Mouse (Mus musculus) ES-Bruce4 (cell line): Measurements from ENCODE around the gene Cep72. TPM values are rescaled to one million over a fixed set of nuclear protein-coding genes. Genes with fewer than 3 reads are reported as not detected.
"Not testable (repeated sequence)": the region's sequence is repeated elsewhere in the genome, so short reads cannot be mapped to it uniquely, and the experiment has no call there.

Source experiments
- H3K27ac ChIP-seq: 2 replicates; pipeline ENCODE4 v1.5.1; 2012; ENCODE audit warnings: low read length, inconsistent platforms; ENCODE audit not compliant: insufficient read depth
- H3K27me3 ChIP-seq: 2 replicates; pipeline ENCODE4 v1.6.1; 2012; ENCODE audit warnings: mild to moderate bottlenecking, low read length, inconsistent platforms; ENCODE audit not compliant: control insufficient read depth, poor library complexity, insufficient read depth, severe bottlenecking
- H3K36me3 ChIP-seq: 2 replicates; pipeline ENCODE4 v1.6.1; 2012; ENCODE audit warnings: inconsistent platforms, mild to moderate bottlenecking, low read length, moderate library complexity; ENCODE audit not compliant: control insufficient read depth, poor library complexity, insufficient read depth, severe bottlenecking
- H3K4me1 ChIP-seq: one replicate; pipeline ENCODE4 v1.8.1; 2011; ENCODE audit warnings: low read length; ENCODE audit not compliant: control insufficient read depth, insufficient read depth
- H3K4me3 ChIP-seq: 2 replicates; pipeline ENCODE4 v1.5.1; 2011; ENCODE audit warnings: low read depth, mild to moderate bottlenecking, low read length
- H3K9ac ChIP-seq: 2 replicates; pipeline ENCODE4 v1.6.1; 2012; ENCODE audit warnings: low read depth, mild to moderate bottlenecking, inconsistent platforms; ENCODE audit not compliant: poor library complexity, severe bottlenecking
- H3K9me3 ChIP-seq: replicated peaks from 2 replicates; pipeline ENCODE4 v1.6.1; 2012; ENCODE audit warnings: mild to moderate bottlenecking, low read length, inconsistent platforms; ENCODE audit not compliant: control insufficient read depth, poor library complexity, insufficient read depth, severe bottlenecking
- CTCF ChIP-seq: IDR thresholded peaks from one replicate; pipeline ENCODE4 v1.8.1; 2011; ENCODE audit warnings: low read depth, low read length
- EP300 ChIP-seq: IDR thresholded peaks from 2 replicates; pipeline ENCODE4 v1.6.1; 2011; ENCODE audit warnings: low read depth, low read length; ENCODE audit not compliant: insufficient read depth
- POLR2A ChIP-seq: IDR thresholded peaks from one replicate; pipeline ENCODE4 v1.8.1; 2011; ENCODE audit warnings: low read length; ENCODE audit not compliant: insufficient read depth
- polyA plus RNA-seq: library from polyadenylated mRNA; stranded (reverse); fragments of >200 nt; gene quantifications from 2 replicates; pipeline ENCODE4 v1.2.4, GENCODE M21; 2011; ENCODE audit warnings: low read depth; ENCODE audit not compliant: missing spikeins, insufficient read depth, insufficient read length

Gene Cep72
- polyA plus RNA-seq, 1 experiment = 39.8 TPM

DNA sequence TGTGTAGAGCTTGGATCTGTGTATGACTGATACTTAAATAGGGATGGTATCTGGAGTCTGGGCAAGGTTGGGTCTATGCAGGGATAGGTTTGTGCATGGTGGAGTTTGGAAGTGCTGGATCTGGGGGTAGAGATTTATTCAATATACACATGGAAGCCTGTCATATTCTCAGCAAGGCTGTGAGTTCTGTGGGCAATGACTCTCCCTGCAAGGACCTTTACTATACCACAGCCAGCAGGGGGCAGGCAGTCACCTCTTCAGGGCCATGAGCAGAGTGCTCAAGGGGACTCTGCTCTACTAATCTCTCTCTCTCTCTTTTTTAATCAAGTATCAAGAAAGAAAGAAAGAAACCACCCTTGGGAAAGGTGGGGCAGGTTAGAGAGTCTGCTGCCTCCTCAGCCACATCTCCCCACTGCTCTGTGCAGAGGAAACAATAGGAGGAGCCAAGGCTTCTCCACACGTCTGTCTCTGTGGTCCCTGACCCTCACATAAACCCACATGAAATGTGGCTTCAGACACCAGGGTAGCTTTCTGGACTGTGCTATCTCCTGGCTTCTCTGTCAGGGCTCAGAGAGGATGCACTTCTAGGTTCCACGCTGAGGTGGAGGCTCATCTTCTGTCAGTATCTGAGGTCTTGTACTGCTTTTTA is 34.7 kb upstream of the Cep72 start:
- H3K9me3 ChIP-seq = no peaks in the 10 kb centered on the region

DNA sequence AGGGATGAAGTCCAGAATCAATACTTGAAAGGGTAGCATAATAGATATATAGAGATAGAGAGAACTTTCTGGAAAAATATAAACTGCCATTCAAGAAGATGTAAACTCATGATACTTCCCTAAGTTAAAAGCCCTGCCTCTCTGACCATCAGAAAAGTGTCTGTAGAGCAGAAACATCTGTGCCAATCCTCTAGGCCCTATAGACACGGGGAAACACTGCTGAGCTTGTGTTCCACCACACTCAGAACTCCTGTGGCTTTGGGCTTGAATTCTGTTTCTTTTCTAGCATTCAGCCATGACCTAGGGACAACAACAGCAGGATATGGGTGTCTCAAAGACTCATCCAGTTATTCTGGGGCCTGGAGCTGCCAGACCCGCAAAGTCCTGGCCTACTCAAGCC is 33.8 kb upstream of the Cep72 start:
- Histone ChIP-seq H3K4me3 (no peak overlapping the region), H3K36me3 (no peaks in the 10 kb centered on the region), H3K9ac (no peak overlapping the region), H3K27me3 (0 out of 2 replicates have a peak, but pooled peaks cover 2% of the 10 kb centered on the region), H3K27ac (no peak overlapping the region), H3K9me3 (no peaks in the 10 kb centered on the region), H3K4me1 (no peaks in the 10 kb centered on the region)
- no peak for TF ChIP-seq CTCF
- no peak for TF ChIP-seq EP300
- TF ChIP-seq POLR2A = no peak

More for the DNA sequence above, 34.7 kb upstream of the Cep72 start:
- Histone ChIP-seq H3K4me3 (no peak overlapping the region), H3K4me1 (no peaks in the 10 kb centered on the region), H3K27ac (no peak overlapping the region), H3K36me3 (no peaks in the 10 kb centered on the region), H3K27me3 (no peaks in the 10 kb centered on the region), H3K9ac (no peak overlapping the region)
- TF ChIP-seq EP300 (no peak), POLR2A (no peak), CTCF (peak; percentile 77)

DNA sequence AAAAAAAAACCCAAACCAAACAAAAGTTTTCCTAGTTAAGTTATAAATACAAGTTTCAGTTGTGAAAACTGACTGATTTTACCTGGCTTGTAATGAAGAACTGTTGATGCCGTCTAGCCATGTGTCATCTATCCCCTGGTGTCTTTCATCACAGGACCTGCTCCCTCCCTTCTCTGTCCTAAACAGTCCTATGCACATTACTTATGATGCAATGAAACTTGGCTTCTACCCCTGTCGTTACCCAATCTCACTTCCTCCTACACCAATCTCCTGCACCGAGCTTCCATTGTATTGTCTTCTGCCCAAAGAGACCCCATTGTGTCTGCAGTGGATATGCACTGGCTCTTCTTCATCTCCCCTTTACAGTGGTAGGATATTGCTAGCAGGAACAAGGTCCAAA is 28.2 kb upstream of the Cep72 start:
- TF ChIP-seq POLR2A = no peak
- no peak for TF ChIP-seq CTCF
- TF ChIP-seq EP300 = no peak
- H3K27ac ChIP-seq = no peak overlapping the region
- no peaks in the 10 kb centered on the region for H3K4me1 ChIP-seq

DNA sequence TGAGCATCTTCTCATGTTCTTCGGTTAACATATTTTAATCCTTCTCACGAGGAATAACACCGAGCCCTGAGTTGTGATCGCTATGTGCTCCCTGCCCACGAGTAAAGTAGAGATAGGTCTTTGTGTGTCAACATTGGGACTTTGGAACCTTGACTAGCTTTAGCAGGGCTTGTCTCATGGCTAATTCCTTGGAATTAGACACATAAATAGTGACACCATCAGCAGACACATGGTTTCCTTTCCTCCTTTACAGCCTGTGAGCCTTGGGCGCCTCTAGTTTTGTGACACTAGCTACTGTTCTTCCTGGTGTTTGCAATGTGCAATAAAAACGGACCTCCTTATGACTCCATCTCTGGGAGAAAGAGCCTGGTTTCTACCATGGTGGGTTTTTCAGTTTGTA is 11.3 kb upstream of the Cep72 start:
- no peaks in the 10 kb centered on the region for H3K9me3 ChIP-seq
- TF ChIP-seq EP300 (no peak), CTCF (no peak), POLR2A (no peak)
- no peak overlapping the region for H3K27ac ChIP-seq
- no peak overlapping the region for H3K9ac ChIP-seq
- no peaks in the 10 kb centered on the region; the same call in 1 of the 2 replicates for H3K27me3 ChIP-seq
- H3K36me3 ChIP-seq = no peaks in the 10 kb centered on the region
- no peak overlapping the region for H3K4me3 ChIP-seq
- no peaks in the 10 kb centered on the region for H3K4me1 ChIP-seq

More for the DNA sequence above, 28.2 kb upstream of the Cep72 start:
- H3K9ac ChIP-seq = no peak overlapping the region
- H3K36me3 ChIP-seq = no peaks in the 10 kb centered on the region
- H3K4me3 ChIP-seq = no peak overlapping the region
- H3K27me3 ChIP-seq = peaks cover 2% of the 10 kb centered on the region; the same call in 1 of the 2 replicates
- no peaks in the 10 kb centered on the region for H3K9me3 ChIP-seq

DNA sequence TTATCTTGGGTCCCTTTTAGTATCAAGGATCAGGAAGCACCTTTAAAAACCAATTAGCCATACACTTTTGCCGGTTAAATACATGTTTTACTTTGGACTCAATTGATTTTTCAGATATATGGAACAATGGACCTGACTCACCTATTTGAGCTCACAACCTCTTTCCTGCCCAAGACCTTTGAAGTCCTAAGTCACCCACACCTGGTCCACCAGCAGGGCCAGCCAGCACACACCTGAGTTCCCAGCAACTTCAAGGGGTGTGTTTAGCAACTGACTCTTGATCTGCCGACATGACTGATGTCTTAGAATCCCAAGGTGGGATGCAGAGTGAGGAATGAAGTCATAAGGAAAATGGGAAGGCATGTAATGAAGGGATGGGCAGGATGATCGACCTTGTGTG is 9.6 kb upstream of the Cep72 start:
- Histone ChIP-seq H3K4me3 (no peak overlapping the region), H3K27me3 (no peaks in the 10 kb centered on the region; the same call in 1 of the 2 replicates), H3K27ac (no peak overlapping the region), H3K9me3 (no peaks in the 10 kb centered on the region), H3K36me3 (no peaks in the 10 kb centered on the region), H3K9ac (no peak overlapping the region), H3K4me1 (no peaks in the 10 kb centered on the region)
- TF ChIP-seq CTCF (no peak), EP300 (no peak)

DNA sequence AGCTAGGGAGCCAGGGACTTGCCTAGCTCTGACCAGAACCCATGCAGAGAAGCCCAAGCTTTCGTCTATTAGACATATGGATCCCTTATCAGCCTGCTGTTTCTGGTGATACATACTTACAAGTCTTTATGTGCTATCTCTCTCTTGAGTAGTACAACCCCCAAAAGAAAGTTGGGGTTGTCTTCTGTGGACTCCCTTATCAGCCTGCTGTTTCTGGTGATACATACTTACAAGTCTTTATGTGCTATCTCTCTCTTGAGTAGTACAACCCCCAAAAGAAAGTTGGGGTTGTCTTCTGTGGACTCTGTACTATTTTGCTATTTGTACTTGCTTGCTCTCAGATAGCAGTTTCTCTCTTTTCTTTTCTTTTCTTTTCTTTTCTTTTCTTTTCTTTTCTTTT is 9.1 kb upstream of the Cep72 start:
- H3K27me3 ChIP-seq, H3K27ac ChIP-seq, H3K9ac ChIP-seq, H3K4me3 ChIP-seq, H3K36me3 ChIP-seq, H3K4me1 ChIP-seq, H3K9me3 ChIP-seq: not testable (repeated sequence)
